Mouse (Mus musculus) stomach, postnatal 0 days (tissue): ENCODE measurements at regions not wholly inside any gene's neighbourhood (a gene's known extent, or its start where the extent isn't known, plus 50 kb on each side); places are given as distances from the start of the nearest gene placed in this dataset.

Experiments
- CTCF ChIP-seq: IDR thresholded peaks from 2 replicates; pipeline ENCODE4 v1.5.1; 2016; ENCODE audit warnings: antibody characterized with exemption, low read depth, mild to moderate bottlenecking, moderate library complexity
- EP300 ChIP-seq: optimal IDR thresholded peaks from 2 replicates; pipeline ENCODE3; 2016; ENCODE audit warnings: antibody characterized with exemption

GRCm38 (mm10) chr13:107199875-107200274 is 177.9 kb upstream of the Kif2a start:
- no peak for TF ChIP-seq CTCF
- no peak for TF ChIP-seq EP300
